Mouse (Mus musculus) midbrain, embryonic 10.5 days (tissue): Measurements from ENCODE around the gene Kcnt1. TPM values are rescaled to one million over a fixed set of nuclear protein-coding genes. Genes with fewer than 3 reads are reported as not detected.
"Not testable (repeated sequence)": the region's sequence is repeated elsewhere in the genome, so short reads cannot be mapped to it uniquely, and the experiment has no call there.

Source experiments
- DNase-seq: peaks from one replicate; pipeline ENCODE4 v3.0.0-alpha.2; 2017; ENCODE audit warnings: low spot score
- H3K27ac ChIP-seq: fragments of 300-500 bp; sonication (generic); replicated peaks from 2 replicates; pipeline ENCODE4 v1.5.1; 2016; ENCODE audit warnings: mild to moderate bottlenecking
- H3K27me3 ChIP-seq: fragments of 300-500 bp; sonication (generic); 2 replicates; pipeline ENCODE4 v1.6.1; 2016; ENCODE audit warnings: low read depth, mild to moderate bottlenecking; ENCODE audit not compliant: poor library complexity, severe bottlenecking
- H3K36me3 ChIP-seq: fragments of 300-500 bp; sonication (generic); 2 replicates; pipeline ENCODE4 v1.6.1; 2016; ENCODE audit warnings: mild to moderate bottlenecking, moderate library complexity
- H3K4me1 ChIP-seq: fragments of 300-500 bp; sonication (generic); 2 replicates; pipeline ENCODE4 v1.6.1; 2016
- H3K4me3 ChIP-seq: fragments of 300-500 bp; sonication (generic); 2 replicates; pipeline ENCODE4 v1.5.1; 2016; ENCODE audit warnings: mild to moderate bottlenecking, moderate library complexity
- H3K9me3 ChIP-seq: fragments of 300-500 bp; sonication (generic); replicated peaks from 2 replicates; pipeline ENCODE4 v1.6.1; 2016; ENCODE audit warnings: mild to moderate bottlenecking
- WGBS: fragments of 180-500 bp; shearing (Covaris S2); methylation state at CpG from one replicate; pipeline ENCODE4 v1.1.7; 2016; 5-methylcytosine and 5-hydroxymethylcytosine counted together
- polyA plus RNA-seq: library from polyadenylated mRNA; unstranded; fragments of >200 nt; fragmentation: Nextera tagmentation; extraction: Ambion mirVana; gene quantifications from 2 replicates; pipeline ENCODE4 v1.2.1, GENCODE M21; 2016

The Kcnt1 gene
- 0.41 and 0.49 TPM in 2 replicates for polyA plus RNA-seq

GRCm38 (mm10) chr2:25863337-25864131 lies at the start of gene Kcnt1:
TSS of gene Kcnt1 (plus strand) at chr2:25863734.
- H3K4me3 ChIP-seq, result peak within 1 kb of the TSS; percentile 74
- peak; percentile 43 for DNase-seq
- H3K9me3 ChIP-seq, result no peaks in the 10 kb centered on the region
- 1% methylated on average over 51 of the region's 53 CpGs for WGBS
- H3K4me1 ChIP-seq, result peaks cover 18% of the 10 kb centered on the region
- H3K27me3 ChIP-seq, result peaks cover 52% of the 10 kb centered on the region
- H3K27ac ChIP-seq, result no peak within 1 kb of the TSS; the same call in 1 of the 2 replicates
- no peaks in the 10 kb centered on the region for H3K36me3 ChIP-seq

GRCm38 (mm10) chr2:25815748-25816147 lies 47.8 kb upstream of the Kcnt1 start, which contains the start of gene Glt6d1:
TSS of gene Glt6d1 (minus strand) at chr2:25815848.
- WGBS, result 80% methylated on average over 1 of the region's 1 CpGs
- not testable (repeated sequence) for DNase-seq

GRCm38 (mm10) chr2:25822806-25823205 lies 40.7 kb upstream of the Kcnt1 start, which contains the start of gene Lcn9:
TSS of gene Lcn9 (plus strand) at chr2:25823153.
- Histone ChIP-seq H3K36me3 (no peaks in the 10 kb centered on the region), H3K27me3 (no peaks in the 10 kb centered on the region), H3K4me3 (no peak within 1 kb of the TSS), H3K4me1 (no peaks in the 10 kb centered on the region), H3K27ac (no peak within 1 kb of the TSS), H3K9me3 (no peaks in the 10 kb centered on the region)
- DNase-seq, result no peak
- WGBS, result 96% methylated on average over 1 of the region's 1 CpGs

More at GRCm38 (mm10) chr2:25815748-25816147, 47.8 kb upstream of the Kcnt1 start, which contains the start of gene Glt6d1:
- not testable (repeated sequence) for H3K27me3 ChIP-seq, H3K27ac ChIP-seq, H3K9me3 ChIP-seq, H3K4me1 ChIP-seq, H3K4me3 ChIP-seq, H3K36me3 ChIP-seq

- WGBS, result 85% methylated on average over 3 of the region's 3 CpGs
- Histone ChIP-seq H3K4me3 (no peak overlapping the region), H3K4me1 (no peaks in the 10 kb centered on the region), H3K27ac (no peak overlapping the region), H3K27me3 (no peaks in the 10 kb centered on the region), H3K9me3 (no peaks in the 10 kb centered on the region), H3K36me3 (no peaks in the 10 kb centered on the region)
- no peak for DNase-seq
Measured at GRCm38 (mm10) chr2:25824751-25825150, 38.8 kb upstream of the Kcnt1 start.

DNA sequence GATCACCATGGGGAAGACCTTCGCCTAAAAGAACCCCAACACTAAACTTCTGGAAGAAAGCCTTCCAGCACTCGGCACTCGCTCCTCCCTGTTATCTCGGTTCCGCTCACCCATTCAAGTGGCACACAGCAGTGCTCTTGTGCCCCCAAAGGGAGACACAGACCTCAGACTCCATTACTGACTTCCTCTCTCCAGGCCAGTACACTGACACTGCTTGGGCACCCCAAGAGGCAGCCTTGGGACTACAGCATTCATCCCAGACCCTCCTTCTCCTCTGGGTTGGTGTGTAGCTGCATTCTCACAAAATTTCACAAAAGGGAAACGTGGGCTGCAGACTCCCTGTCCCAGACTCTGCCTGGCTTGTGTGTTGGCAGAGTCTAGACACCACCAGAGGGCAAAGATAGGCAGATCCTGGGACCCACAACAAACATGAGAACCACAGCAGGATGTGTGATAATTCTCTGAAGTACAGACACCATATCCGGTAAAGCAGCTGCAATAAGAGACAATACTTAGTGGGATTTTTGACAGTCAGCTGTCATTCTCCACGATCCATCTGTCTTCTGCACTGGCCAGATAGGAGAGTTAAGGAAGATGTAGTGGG lies 35.1 kb upstream of the Kcnt1 start:
- H3K4me1 ChIP-seq, result no peaks in the 10 kb centered on the region
- H3K36me3 ChIP-seq, result no peaks in the 10 kb centered on the region
- H3K27me3 ChIP-seq, result no peaks in the 10 kb centered on the region
- no peaks in the 10 kb centered on the region for H3K9me3 ChIP-seq
- WGBS, result 83% methylated on average over 8 of the region's 8 CpGs
- DNase-seq, result no peak
- no peak overlapping the region for H3K27ac ChIP-seq
- H3K4me3 ChIP-seq, result no peak overlapping the region

DNA sequence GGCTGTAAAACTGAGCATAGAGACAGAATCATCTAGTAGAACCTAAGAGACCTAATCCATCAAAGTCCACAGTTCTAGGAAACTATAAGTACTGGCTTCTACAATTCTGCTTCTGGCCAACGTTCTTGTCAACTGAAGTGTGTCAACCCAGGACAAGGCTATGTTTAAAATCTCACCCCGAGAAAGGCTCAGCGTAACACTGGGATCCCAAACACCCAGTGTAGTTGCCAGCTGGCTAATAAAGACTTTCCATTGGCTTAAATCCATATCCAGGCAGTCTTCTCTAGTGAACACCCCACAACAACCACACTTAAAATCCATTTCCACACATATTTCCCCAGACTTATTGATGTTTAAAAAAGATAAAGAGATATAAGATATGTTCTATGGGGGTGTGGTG lies 32.7 kb upstream of the Kcnt1 start:
- H3K4me3 ChIP-seq, result no peak overlapping the region
- H3K9me3 ChIP-seq, result no peaks in the 10 kb centered on the region
- H3K4me1 ChIP-seq, result no peaks in the 10 kb centered on the region
- 83% methylated on average over 3 of the region's 3 CpGs for WGBS
- no peaks in the 10 kb centered on the region for H3K36me3 ChIP-seq
- no peak for DNase-seq
- H3K27ac ChIP-seq, result no peak overlapping the region
- no peaks in the 10 kb centered on the region for H3K27me3 ChIP-seq

DNA sequence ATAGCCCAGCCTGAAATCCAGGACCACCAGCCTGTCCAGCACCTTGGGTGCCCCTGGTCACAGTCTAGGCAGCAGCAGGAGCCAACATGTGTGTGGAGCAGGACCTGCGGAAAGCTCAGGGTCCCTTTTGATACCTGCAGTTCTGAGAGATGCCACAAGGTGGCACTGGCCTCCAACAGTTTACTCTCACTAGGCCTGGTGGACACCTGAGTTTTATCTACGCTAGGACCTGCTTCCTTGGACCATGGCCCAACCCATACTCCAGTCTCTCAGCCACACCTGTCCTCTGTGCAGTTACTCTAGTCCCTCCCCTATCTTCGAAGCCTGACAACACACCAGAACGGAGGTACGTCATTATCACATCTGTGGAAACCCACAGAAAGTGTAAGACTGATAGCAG lies 27.2 kb upstream of the Kcnt1 start:
- DNase-seq, result peak; percentile 67
- no peaks in the 10 kb centered on the region for H3K9me3 ChIP-seq
- H3K4me1 ChIP-seq, result 0 out of 2 replicates have a peak, but pooled peaks cover 4% of the 10 kb centered on the region
- H3K27me3 ChIP-seq, result no peaks in the 10 kb centered on the region
- H3K36me3 ChIP-seq, result no peaks in the 10 kb centered on the region
- 52% methylated on average over 5 of the region's 5 CpGs for WGBS
- H3K27ac ChIP-seq, result no peak overlapping the region
- no peak overlapping the region for H3K4me3 ChIP-seq

GRCm38 (mm10) chr2:25842161-25842560 lies 21.4 kb upstream of the Kcnt1 start:
- 79% methylated on average over 4 of the region's 4 CpGs for WGBS
- Histone ChIP-seq H3K9me3 (no peaks in the 10 kb centered on the region), H3K27ac (no peak overlapping the region), H3K27me3 (no peaks in the 10 kb centered on the region), H3K4me1 (0 out of 2 replicates have a peak, but pooled peaks cover 9% of the 10 kb centered on the region), H3K36me3 (no peaks in the 10 kb centered on the region), H3K4me3 (no peak overlapping the region)
- no peak for DNase-seq

GRCm38 (mm10) chr2:25842758-25843157 lies 20.8 kb upstream of the Kcnt1 start:
- H3K36me3 ChIP-seq, result no peaks in the 10 kb centered on the region
- H3K9me3 ChIP-seq, result no peaks in the 10 kb centered on the region
- WGBS, result 73% methylated on average over 1 of the region's 1 CpGs
- DNase-seq, result no peak
- no peaks in the 10 kb centered on the region for H3K27me3 ChIP-seq
- 0 out of 2 replicates have a peak, but pooled peaks cover 9% of the 10 kb centered on the region for H3K4me1 ChIP-seq
- H3K27ac ChIP-seq, result no peak overlapping the region
- H3K4me3 ChIP-seq, result no peak overlapping the region

GRCm38 (mm10) chr2:25844097-25844496 lies 19.4 kb upstream of the Kcnt1 start:
- H3K4me1 ChIP-seq, result 0 out of 2 replicates have a peak, but pooled peaks cover 9% of the 10 kb centered on the region
- WGBS, result 85% methylated on average over 3 of the region's 3 CpGs
- no peaks in the 10 kb centered on the region for H3K9me3 ChIP-seq

DNA sequence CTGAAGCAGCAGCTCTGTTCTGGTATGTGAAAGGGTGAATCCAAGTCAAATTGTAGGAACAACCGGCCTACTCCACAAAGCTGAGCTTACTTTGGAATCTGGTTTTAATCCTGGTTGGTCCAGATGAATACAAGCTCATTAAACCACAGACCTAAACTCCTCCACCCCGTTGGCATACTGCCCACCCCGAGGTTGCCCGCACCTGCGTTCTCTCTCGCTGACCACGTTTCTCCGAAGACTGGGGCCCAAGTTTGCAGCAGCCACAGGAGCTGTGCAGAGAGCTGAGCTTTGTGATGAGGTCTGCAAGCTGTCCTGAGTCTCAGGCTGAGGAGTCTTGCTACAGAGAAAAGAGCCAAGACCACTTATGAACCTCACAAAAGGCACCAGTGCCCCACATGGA lies 17.0 kb upstream of the Kcnt1 start:
- Histone ChIP-seq H3K27me3 (no peaks in the 10 kb centered on the region), H3K36me3 (no peaks in the 10 kb centered on the region), H3K27ac (no peak overlapping the region), H3K4me3 (no peak overlapping the region), H3K9me3 (no peaks in the 10 kb centered on the region), H3K4me1 (0 out of 2 replicates have a peak, but pooled peaks cover 5% of the 10 kb centered on the region)
- DNase-seq, result no peak
- 89% methylated on average over 8 of the region's 8 CpGs for WGBS

More at GRCm38 (mm10) chr2:25844097-25844496, 19.4 kb upstream of the Kcnt1 start:
- Histone ChIP-seq H3K27me3 (no peaks in the 10 kb centered on the region), H3K4me3 (no peak overlapping the region), H3K36me3 (no peaks in the 10 kb centered on the region), H3K27ac (no peak overlapping the region)
- DNase-seq, result no peak

GRCm38 (mm10) chr2:25847226-25847625 lies 16.3 kb upstream of the Kcnt1 start, which contains the start of gene Sohlh1:
TSS of gene Sohlh1 (minus strand) at chr2:25847248.
- DNase-seq, result no peak
- WGBS, result 79% methylated on average over 16 of the region's 16 CpGs
- no peaks in the 10 kb centered on the region for H3K27me3 ChIP-seq

GRCm38 (mm10) chr2:25850330-25850729 lies 13.2 kb upstream of the Kcnt1 start:
- DNase-seq, result peak; percentile 45
- no peaks in the 10 kb centered on the region for H3K9me3 ChIP-seq
- H3K27me3 ChIP-seq, result no peaks in the 10 kb centered on the region
- no peak overlapping the region for H3K27ac ChIP-seq
- 14% methylated on average over 4 of the region's 4 CpGs for WGBS
- H3K4me1 ChIP-seq, result no peaks in the 10 kb centered on the region
- no peaks in the 10 kb centered on the region for H3K36me3 ChIP-seq
- H3K4me3 ChIP-seq, result no peak overlapping the region

More at GRCm38 (mm10) chr2:25847226-25847625, 16.3 kb upstream of the Kcnt1 start, which contains the start of gene Sohlh1:
- Histone ChIP-seq H3K4me3 (no peak within 1 kb of the TSS), H3K4me1 (0 out of 2 replicates have a peak, but pooled peaks cover 5% of the 10 kb centered on the region), H3K36me3 (no peaks in the 10 kb centered on the region), H3K27ac (no peak within 1 kb of the TSS), H3K9me3 (no peaks in the 10 kb centered on the region)
